Mouse (Mus musculus) cerebellum, postnatal 14 days (tissue): Measurements from ENCODE around the gene Nox3.

Source experiments
- DNase-seq, 2 experiments: peaks; one replicate each; pipeline ENCODE4 v3.0.0; 2021; ENCODE audit warnings: mixed read lengths in 2 of 2

The Nox3 gene

GRCm38 (mm10) chr17:3602954-3603672 is 92.9 kb downstream of the Nox3 start:
- peak in 1 of 2 experiments; percentile 41 for DNase-seq

- no peak for DNase-seq
These were observed 97.7 kb downstream of the Nox3 start for GRCm38 (mm10) chr17:3598393-3598792.

- no peak for DNase-seq
These were observed 98.2 kb downstream of the Nox3 start for GRCm38 (mm10) chr17:3597866-3598265.

GRCm38 (mm10) chr17:3597130-3597529 is 98.9 kb downstream of the Nox3 start:
- DNase-seq = no peak
